Mouse (Mus musculus): ENCODE measurements at regions not wholly inside any gene's neighbourhood (a gene's known extent, or its start where the extent isn't known, plus 50 kb on each side); places are given as distances from the start of the nearest gene placed in this dataset.

DNA sequence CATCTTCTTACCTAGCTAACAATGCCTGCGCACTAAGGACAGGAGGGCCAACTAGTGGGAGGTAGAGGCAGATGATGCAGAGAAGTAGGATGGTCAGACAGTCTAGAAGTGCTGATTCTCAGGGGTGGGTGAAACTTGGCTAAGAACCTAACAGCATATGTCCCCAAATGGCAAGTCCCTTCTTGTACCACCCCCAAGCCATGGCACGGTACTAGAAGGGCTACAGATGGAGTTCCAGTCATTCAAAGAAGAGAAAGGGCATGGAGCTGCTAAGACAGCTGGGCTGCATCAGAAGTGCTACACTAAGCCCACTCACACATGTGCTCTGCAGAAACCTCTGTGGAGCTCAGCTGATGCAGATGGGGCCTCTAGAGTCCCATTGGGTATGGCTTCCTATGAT, 2078.8 kb upstream of the Lrrc6 start:
- DNase-seq (ENCODE audit: low read depth, low spot score) = no peak
- Histone ChIP-seq H3K27me3 (ENCODE audit: control insufficient read depth, insufficient read depth, low read length, poor library complexity, severe bottlenecking) (no peaks in the 10 kb centered on the region), H3K36me3 (ENCODE audit: control insufficient read depth, insufficient read depth, low read length, poor library complexity, severe bottlenecking) (no peaks in the 10 kb centered on the region)

GRCm38 (mm10) chr15:68560654-68561053, 2059.9 kb upstream of the Lrrc6 start:
- H3K36me3 ChIP-seq (ENCODE audit: control insufficient read depth, insufficient read depth, low read length, poor library complexity, severe bottlenecking) = no peaks in the 10 kb centered on the region
- no peaks in the 10 kb centered on the region for H3K27me3 ChIP-seq (ENCODE audit: control insufficient read depth, insufficient read depth, low read length, poor library complexity, severe bottlenecking)
- DNase-seq (ENCODE audit: low read depth, low spot score) = no peak

DNA sequence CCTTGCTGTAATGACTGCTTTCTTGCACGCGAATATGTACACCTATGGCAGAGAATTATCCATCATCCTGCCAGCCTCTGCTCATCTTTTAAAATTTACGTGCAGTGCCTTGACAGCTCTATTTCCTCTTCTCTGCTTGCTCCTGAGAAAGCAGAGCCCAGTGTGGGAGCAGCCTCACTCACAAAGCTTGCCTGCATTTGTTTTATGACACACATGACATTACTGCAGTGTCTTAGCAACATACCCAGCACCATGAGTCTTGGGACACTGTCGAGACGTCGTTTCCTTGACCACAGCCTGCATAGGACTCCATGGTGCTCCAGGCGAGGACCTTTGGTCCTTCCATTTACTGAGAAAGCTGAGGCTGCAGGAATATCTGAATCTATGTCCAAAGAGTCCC, 2055.4 kb upstream of the Lrrc6 start:
- no peaks in the 10 kb centered on the region; the same call in 1 of the 2 replicates for H3K27me3 ChIP-seq (ENCODE audit: control insufficient read depth, insufficient read depth, low read length, poor library complexity, severe bottlenecking)
- DNase-seq (ENCODE audit: low read depth, low spot score) = no peak
- no peaks in the 10 kb centered on the region for H3K36me3 ChIP-seq (ENCODE audit: control insufficient read depth, insufficient read depth, low read length, poor library complexity, severe bottlenecking)

GRCm38 (mm10) chr15:68536055-68536325, 2035.3 kb upstream of the Lrrc6 start:
- H3K27me3 ChIP-seq (ENCODE audit: control insufficient read depth, insufficient read depth, low read length, poor library complexity, severe bottlenecking) = no peaks in the 10 kb centered on the region

DNA sequence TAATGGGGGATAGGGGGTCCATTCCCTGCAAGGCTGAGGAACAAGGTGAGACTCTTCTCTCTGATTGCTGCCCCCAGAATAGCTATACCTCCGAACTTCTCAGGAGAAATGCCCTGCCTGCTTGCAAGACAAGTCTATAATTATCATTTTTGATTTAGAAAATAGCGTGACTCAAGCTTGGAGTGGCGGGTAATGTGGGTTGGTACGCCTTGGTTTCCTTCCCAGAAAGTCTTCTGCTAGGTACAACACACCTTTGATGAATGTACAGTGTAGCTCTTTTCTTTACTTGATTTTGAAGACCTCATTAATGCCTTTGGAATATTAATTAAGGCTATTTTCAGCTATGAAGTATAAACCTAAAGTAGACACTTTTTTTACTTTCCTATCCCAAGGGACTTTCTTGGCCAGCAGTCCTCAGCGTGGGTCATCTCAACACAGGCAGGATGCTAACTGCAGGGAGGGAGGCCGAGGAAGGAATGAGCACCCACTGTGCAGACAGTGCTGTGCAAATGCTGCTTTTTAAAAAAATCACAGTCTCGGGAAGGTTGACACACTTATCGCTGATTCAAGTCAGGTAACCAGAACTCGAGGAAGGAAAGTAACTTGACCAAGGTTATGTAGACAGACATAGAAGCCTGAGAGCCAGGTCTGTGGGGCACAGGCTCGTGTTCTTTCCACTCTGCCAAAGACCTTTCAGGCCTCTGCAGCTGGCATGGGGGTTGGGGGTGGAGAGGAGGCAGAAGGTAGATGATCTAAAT, 2034.8 kb upstream of the Lrrc6 start:
- no peaks in the 10 kb centered on the region for H3K27me3 ChIP-seq (ENCODE audit: control insufficient read depth, insufficient read depth, low read length, poor library complexity, severe bottlenecking)
- H3K36me3 ChIP-seq (ENCODE audit: control insufficient read depth, insufficient read depth, low read length, poor library complexity, severe bottlenecking) = no peaks in the 10 kb centered on the region
- no peak for DNase-seq (ENCODE audit: low read depth, low spot score)

More at GRCm38 (mm10) chr15:68536055-68536325, 2035.3 kb upstream of the Lrrc6 start:
- no peak for DNase-seq (ENCODE audit: low read depth, low spot score)
- H3K36me3 ChIP-seq (ENCODE audit: control insufficient read depth, insufficient read depth, low read length, poor library complexity, severe bottlenecking) = no peaks in the 10 kb centered on the region

GRCm38 (mm10) chr15:68520759-68521158, 2020.0 kb upstream of the Lrrc6 start:
- no peak for DNase-seq (ENCODE audit: low read depth, low spot score)
- Histone ChIP-seq H3K27me3 (ENCODE audit: control insufficient read depth, insufficient read depth, low read length, poor library complexity, severe bottlenecking) (no peaks in the 10 kb centered on the region), H3K36me3 (ENCODE audit: control insufficient read depth, insufficient read depth, low read length, poor library complexity, severe bottlenecking) (no peaks in the 10 kb centered on the region)

DNA sequence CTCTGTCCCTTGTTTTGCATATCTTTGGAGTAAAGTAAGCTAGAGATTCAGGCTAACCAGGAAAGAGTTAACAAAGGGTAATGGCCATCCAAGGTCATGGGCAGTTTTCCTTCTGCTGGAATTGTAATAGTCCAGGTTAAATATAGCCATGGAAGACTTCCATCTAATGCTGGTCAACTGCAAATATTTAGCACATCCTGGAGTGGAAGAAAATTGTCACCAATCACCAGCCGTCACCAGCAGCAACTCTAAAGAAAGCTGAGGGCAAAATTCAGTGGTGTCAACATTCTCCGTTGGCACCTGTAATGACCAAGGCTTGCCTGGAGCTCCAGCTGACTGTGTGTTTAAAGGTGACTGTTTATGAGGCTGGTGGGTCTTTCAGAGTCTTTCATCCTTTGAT, 2011.7 kb upstream of the Lrrc6 start:
- no peak for DNase-seq (ENCODE audit: low read depth, low spot score)
- no peaks in the 10 kb centered on the region for H3K36me3 ChIP-seq (ENCODE audit: control insufficient read depth, insufficient read depth, low read length, poor library complexity, severe bottlenecking)
- H3K27me3 ChIP-seq (ENCODE audit: control insufficient read depth, insufficient read depth, low read length, poor library complexity, severe bottlenecking) = no peaks in the 10 kb centered on the region

DNA sequence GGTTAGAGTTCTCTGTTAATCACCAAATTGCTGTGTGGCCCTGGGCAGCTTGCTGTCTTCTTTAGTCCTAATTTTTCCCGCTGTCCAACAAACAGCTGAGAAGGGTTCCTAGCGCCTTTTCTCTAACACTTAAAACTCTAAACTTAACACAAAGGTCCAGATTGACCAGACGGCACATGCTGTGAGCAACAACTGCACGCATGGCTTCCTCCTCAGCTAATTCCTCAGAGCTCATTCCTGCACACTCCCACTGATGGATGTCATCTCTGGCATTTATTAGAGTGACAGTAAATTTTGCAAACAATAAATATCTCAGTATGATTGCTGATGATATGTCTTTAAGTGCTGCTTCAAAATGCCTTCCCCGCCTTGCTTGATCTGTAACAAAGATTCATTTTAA, 2007.5 kb upstream of the Lrrc6 start:
- Histone ChIP-seq H3K36me3 (ENCODE audit: control insufficient read depth, insufficient read depth, low read length, poor library complexity, severe bottlenecking) (no peaks in the 10 kb centered on the region), H3K27me3 (ENCODE audit: control insufficient read depth, insufficient read depth, low read length, poor library complexity, severe bottlenecking) (no peaks in the 10 kb centered on the region; the same call in 1 of the 2 replicates)
- no peak for DNase-seq (ENCODE audit: low read depth, low spot score)

GRCm38 (mm10) chr15:68506093-68506492, 2005.4 kb upstream of the Lrrc6 start:
- DNase-seq (ENCODE audit: low read depth, low spot score) = no peak
- Histone ChIP-seq H3K36me3 (ENCODE audit: control insufficient read depth, insufficient read depth, low read length, poor library complexity, severe bottlenecking) (no peaks in the 10 kb centered on the region), H3K27me3 (ENCODE audit: control insufficient read depth, insufficient read depth, low read length, poor library complexity, severe bottlenecking) (no peaks in the 10 kb centered on the region; the same call in 1 of the 2 replicates)

DNA sequence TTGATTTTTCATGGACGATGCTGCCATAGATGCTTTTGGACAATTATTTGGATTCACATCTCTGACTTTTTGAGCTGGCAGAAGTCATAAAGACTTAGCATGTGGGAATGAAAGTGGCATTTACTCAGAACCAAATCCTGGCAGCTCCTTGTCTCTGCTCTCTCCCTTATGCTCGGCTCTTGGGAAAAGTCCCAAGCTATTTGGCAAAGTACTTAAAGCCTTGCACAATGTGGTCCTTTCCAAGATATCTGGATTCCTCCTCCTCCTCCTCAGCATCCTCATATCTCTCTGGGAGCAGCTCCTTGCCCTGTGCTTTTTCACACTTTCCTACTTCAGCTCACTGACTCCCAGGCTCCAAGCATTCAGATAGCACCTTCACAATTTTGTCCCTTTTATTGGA, 1995.7 kb upstream of the Lrrc6 start:
- Histone ChIP-seq H3K36me3 (ENCODE audit: control insufficient read depth, insufficient read depth, low read length, poor library complexity, severe bottlenecking) (no peaks in the 10 kb centered on the region), H3K27me3 (ENCODE audit: control insufficient read depth, insufficient read depth, low read length, poor library complexity, severe bottlenecking) (no peaks in the 10 kb centered on the region)
- DNase-seq (ENCODE audit: low read depth, low spot score) = no peak

DNA sequence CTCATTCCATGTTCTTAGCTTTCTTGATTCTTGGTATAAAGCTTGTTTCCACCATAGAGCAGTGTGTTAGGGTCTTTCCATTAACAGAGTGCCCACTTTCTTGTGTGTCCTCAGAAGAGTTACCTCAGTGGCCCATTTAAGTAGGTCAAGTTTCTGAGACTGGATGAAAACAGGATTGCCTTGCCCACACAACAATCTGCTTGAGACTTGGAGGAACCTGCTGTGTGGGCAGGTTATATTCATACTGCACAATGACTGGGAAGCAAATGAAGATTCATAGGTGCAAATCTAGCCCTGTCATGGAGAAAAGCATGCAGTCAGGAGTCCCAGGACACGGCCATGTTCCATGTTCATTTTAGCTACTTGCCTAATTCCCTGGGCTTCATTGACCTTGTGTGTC, 1984.1 kb upstream of the Lrrc6 start:
- no peak for DNase-seq (ENCODE audit: low read depth, low spot score)
- Histone ChIP-seq H3K27me3 (ENCODE audit: control insufficient read depth, insufficient read depth, low read length, poor library complexity, severe bottlenecking) (no peaks in the 10 kb centered on the region), H3K36me3 (ENCODE audit: control insufficient read depth, insufficient read depth, low read length, poor library complexity, severe bottlenecking) (no peaks in the 10 kb centered on the region)

DNA sequence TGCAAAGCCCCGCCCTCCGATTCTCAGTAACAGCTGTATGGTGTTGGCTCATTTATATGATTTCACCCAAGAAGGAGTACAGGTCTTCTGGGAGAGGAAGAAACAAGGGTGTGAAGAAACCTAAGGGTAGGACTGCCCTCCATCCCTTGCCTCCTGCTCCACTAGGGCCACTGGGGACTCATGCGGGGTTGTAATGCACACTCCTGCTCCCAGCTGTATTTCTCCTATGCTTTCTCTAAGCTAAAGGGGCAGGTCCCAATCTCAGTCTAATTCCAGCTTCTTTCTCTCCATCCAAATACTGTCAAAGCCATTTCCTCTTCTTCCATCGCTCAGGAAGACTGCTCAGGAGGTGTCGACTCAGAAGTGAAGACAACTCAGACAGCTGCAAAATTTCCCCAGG, 1977.0 kb upstream of the Lrrc6 start:
- Histone ChIP-seq H3K27me3 (ENCODE audit: control insufficient read depth, insufficient read depth, low read length, poor library complexity, severe bottlenecking) (no peaks in the 10 kb centered on the region), H3K36me3 (ENCODE audit: control insufficient read depth, insufficient read depth, low read length, poor library complexity, severe bottlenecking) (no peaks in the 10 kb centered on the region)
- DNase-seq (ENCODE audit: low read depth, low spot score) = no peak

- no peak for DNase-seq (ENCODE audit: low read depth, low spot score)
- Histone ChIP-seq H3K27me3 (ENCODE audit: control insufficient read depth, insufficient read depth, low read length, poor library complexity, severe bottlenecking) (no peaks in the 10 kb centered on the region), H3K36me3 (ENCODE audit: control insufficient read depth, insufficient read depth, low read length, poor library complexity, severe bottlenecking) (no peaks in the 10 kb centered on the region)
These were observed 1971.2 kb upstream of the Lrrc6 start for GRCm38 (mm10) chr15:68471928-68472327.

DNA sequence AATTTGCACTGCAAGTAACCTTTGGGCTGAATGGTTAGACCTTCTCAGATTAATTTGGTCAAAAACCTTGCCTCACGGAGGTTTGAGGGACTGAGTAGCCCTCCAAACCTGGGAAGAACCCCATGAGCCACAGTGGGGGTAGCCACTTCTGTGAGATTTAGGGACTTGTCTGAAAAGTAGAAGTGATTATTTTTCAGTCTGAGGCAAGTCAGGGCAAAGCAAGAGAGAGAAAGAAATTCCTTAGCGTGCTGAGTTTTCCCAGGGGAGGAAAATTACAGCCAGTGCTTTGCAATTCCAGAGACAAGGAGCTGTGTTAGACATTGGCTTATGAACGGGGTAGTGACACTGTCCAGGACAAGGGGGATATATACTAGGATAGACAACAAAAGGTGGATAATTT, 1962.1 kb upstream of the Lrrc6 start:
- Histone ChIP-seq H3K36me3 (ENCODE audit: control insufficient read depth, insufficient read depth, low read length, poor library complexity, severe bottlenecking) (no peaks in the 10 kb centered on the region), H3K27me3 (ENCODE audit: control insufficient read depth, insufficient read depth, low read length, poor library complexity, severe bottlenecking) (no peaks in the 10 kb centered on the region)
- no peak for DNase-seq (ENCODE audit: low read depth, low spot score)

- H3K27me3 ChIP-seq (ENCODE audit: control insufficient read depth, insufficient read depth, low read length, poor library complexity, severe bottlenecking) = no peaks in the 10 kb centered on the region
- no peak for DNase-seq (ENCODE audit: low read depth, low spot score)
These were observed 1956.5 kb upstream of the Lrrc6 start for GRCm38 (mm10) chr15:68457239-68457638.

GRCm38 (mm10) chr15:68451971-68452370, 1951.3 kb upstream of the Lrrc6 start:
- no peak for DNase-seq (ENCODE audit: low read depth, low spot score)
- Histone ChIP-seq H3K27me3 (ENCODE audit: control insufficient read depth, insufficient read depth, low read length, poor library complexity, severe bottlenecking) (no peaks in the 10 kb centered on the region), H3K36me3 (ENCODE audit: control insufficient read depth, insufficient read depth, low read length, poor library complexity, severe bottlenecking) (no peaks in the 10 kb centered on the region)

More at GRCm38 (mm10) chr15:68457239-68457638, 1956.5 kb upstream of the Lrrc6 start:
- H3K36me3 ChIP-seq (ENCODE audit: control insufficient read depth, insufficient read depth, low read length, poor library complexity, severe bottlenecking) = no peaks in the 10 kb centered on the region
